Mouse (Mus musculus): Measurements from ENCODE around the gene Tbc1d13. TPM values are rescaled to one million over a fixed set of nuclear protein-coding genes. Genes with fewer than 3 reads are reported as not detected.

Gene Tbc1d13
- polyA plus RNA-seq (2017; shearing (Covaris generic)): 1 to 10 TPM; 6.8 to 6.9 TPM

GRCm38 (mm10) chr2:30133613-30134377, at the start of gene Tbc1d13:
Tbc1d13 (plus strand) TSS chr2:30133746.
- peak; percentile 92 for ATAC-seq

GRCm38 (mm10) chr2:30084113-30084512, 49.4 kb upstream of the Tbc1d13 start:
- ATAC-seq: no peak

DNA sequence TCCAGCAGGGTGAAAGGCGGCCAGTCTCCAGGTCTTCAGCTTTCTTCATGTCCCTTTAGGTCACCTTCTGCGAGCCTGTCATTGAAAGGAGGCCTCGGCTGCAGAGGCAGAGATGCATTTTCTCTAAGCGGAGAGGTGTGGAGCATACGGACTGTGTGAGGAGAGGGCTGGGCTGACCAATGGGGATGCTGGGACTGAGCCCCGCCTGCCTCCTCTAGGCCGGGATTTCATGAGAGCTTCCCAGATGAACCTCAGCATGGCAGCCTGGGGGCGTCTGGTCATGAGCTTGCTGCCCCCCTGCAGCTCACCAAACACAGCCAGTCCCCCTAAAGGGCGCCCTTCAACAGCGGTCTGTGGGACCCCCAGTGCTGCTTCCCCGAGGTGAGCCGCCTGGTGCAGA, 48.9 kb upstream of the Tbc1d13 start:
- no peak for ATAC-seq

GRCm38 (mm10) chr2:30087310-30087709, 46.2 kb upstream of the Tbc1d13 start:
- no peak for ATAC-seq

GRCm38 (mm10) chr2:30091521-30091920, 42.0 kb upstream of the Tbc1d13 start:
- ATAC-seq: no peak

DNA sequence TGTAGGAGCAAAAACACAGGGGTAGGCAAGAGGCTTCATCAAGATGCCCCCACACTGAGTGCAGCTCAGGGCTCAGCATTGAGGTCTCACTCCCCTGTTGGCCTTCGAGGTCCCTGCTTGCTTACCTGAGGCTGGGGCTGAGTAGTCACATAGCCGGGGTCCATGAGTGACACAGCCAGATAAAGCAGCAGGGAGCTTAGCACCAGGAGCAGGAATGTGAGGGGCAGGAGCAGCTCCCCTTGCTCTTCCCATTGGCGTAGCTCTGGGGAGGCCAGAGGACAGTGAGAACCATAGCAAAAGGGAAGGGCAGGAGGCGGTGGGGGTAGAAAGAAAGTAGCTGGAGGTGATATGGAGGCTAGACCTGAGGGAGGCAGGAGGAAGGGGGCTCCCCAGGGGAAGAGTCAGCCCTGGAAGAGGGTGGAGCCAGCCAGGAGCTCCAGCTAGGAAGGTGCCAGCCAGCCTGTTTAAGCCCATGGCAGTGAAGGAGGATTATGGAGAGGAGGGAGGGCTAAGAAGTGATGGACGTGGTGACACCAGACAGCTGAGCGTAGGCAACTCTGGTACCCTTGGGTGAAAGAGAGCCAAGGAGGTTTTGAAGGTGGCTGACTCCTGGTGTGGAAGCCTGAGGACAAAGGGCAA, 41.1 kb upstream of the Tbc1d13 start:
- no peak for ATAC-seq

GRCm38 (mm10) chr2:30093471-30094207, 39.9 kb upstream of the Tbc1d13 start, which contains the start of gene Zdhhc12:
Zdhhc12 (minus strand) TSS chr2:30093648.
- peak; percentile 97 for ATAC-seq

GRCm38 (mm10) chr2:30094208-30094588, 39.3 kb upstream of the Tbc1d13 start:
- no peak for ATAC-seq

GRCm38 (mm10) chr2:30095882-30096527, 37.5 kb upstream of the Tbc1d13 start:
- ATAC-seq: no peak

DNA sequence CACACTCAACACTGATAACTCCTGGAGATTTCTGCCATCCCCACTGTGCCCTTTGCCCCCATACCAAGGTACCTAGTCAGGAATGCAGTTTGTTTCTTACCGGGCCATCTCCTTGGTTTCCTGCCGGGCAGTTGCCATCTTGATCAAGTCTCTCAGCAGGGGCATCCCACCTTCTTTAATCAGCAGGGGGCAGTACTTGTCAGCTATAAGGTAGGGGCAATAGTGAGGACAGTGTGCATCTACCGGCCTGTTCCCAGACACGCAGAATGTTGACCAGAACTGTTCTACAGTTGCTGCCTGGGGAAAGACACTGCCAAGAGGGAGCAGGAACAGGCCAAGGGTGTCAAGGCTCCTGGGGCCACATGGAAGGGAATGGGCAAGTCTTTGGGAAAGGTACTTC, 33.3 kb upstream of the Tbc1d13 start:
- ATAC-seq: no peak

DNA sequence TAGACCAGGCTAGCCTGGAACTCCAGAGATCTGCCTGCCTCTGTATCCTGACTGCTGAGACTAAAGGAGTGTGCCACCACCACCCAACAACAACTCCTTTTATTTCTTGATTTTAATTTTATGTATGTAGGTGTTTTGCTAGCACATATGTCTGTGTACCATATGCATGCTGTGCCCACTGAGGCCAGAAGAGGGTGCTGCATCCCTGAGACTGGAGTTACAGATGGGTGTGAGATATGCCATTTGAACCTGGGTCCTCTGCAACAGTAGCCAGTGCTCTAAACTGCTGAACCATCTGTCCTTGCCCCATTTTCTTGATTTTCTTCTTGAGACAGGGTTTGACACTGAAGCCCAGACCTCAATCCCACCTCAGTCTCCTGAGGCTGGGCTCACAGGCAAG, 27.2 kb upstream of the Tbc1d13 start:
- peak; percentile 66 for ATAC-seq

DNA sequence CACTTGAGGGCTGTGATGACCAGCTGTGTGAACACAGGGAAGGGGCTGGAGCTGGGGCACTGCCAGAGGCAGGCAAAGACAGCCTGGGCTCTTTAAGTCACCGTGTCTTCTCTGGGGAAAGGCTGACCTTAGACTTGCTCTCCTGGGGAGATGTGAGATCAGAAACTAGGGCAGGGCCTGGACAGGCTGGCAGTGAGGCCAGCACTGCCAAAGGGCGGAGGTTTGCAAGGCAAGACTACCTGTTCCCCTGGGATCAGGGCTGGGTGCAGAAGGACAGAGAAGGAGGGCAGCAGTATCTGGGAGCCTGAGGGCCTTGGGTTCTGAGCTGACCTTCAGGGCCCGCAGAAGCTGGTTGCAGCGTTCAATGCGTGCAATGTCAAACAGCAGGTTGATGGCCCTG, 25.9 kb upstream of the Tbc1d13 start:
- no peak for ATAC-seq

DNA sequence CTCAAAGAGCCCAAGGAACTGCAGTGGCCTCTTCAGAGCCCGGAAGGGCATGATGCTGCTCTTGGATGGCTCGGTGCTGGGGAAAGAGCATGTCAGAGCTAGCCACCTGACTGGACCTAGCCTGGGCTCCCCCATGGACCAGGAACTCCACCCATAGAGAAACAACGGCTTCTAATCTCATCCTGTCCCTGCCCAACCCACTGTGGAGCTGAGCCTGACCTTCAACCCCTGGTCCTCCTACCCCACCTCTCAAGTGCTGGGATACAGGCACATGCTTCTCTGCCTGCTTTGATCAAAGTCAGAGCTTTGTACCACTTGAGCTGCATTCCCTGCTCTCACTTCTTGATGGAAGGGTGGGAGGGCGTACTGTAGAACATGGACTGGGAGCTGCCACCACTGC, 25.3 kb upstream of the Tbc1d13 start:
- no peak for ATAC-seq

- ATAC-seq: no peak
Measured at GRCm38 (mm10) chr2:30111500-30111899, 22.0 kb upstream of the Tbc1d13 start.

- no peak for ATAC-seq
Measured at GRCm38 (mm10) chr2:30112564-30112963, 21.0 kb upstream of the Tbc1d13 start.

DNA sequence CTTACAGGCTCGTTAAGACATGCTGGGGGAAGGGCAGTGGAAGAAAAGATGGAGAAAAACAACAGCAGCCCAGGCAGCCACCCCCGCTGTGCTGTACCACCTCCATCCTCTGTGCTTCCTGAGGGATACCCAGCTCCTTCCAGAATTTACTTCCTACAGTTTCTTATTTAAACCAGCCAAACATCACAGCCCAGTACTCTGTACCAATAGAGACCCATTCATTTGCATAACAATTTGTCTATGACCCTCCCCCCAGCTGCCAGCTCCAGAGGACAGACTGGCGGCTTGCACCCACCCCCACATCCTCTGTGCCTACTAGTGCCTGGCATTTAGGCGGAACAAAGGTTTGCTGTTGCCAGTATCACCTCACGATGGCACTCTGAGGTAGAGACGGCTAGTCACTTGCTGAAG, 13.9 kb upstream of the Tbc1d13 start:
- ATAC-seq: peak; percentile 56

- ATAC-seq: no peak
Measured at GRCm38 (mm10) chr2:30120269-30120668, 13.3 kb upstream of the Tbc1d13 start.

- no peak for ATAC-seq
Measured at GRCm38 (mm10) chr2:30122766-30123165, 10.8 kb upstream of the Tbc1d13 start.

DNA sequence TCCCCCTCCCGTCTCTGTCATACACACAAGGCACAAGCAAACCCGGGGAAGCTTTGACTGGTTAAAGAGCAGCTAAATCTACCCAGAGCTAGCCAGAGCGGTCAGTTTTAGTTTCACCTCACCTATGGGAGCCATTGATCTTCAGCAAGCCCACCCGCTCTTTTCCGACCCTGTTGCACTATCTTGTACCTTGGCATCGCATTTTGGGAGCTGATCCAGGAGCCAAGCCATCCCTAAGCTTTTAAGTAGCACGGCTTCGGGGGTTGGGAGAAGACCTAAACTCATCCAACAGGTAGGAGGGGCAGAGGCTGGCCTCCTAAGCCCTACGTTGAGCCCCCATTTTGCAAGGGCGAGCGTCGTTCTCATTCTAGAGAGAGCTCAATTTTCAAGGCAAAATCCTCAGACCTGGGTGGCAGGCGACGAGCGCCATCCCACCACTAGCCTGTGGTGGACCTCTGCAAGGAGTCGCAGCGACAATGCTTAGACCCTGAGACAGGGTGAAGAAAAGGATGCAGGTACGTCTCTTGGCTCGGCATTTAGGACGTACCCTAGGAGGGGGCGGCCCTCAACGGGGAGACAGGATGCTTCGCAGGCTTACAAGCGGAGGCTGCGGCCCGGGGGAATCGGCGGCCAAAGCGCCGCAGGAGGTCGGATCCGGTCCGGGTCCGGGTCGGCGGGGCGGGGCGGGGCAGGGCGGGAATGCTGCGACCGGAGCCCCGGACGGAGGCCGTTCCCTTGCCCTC, 9.6 kb upstream of the Tbc1d13 start:
- peak; percentile 38 for ATAC-seq

GRCm38 (mm10) chr2:30124472-30125274, 8.9 kb upstream of the Tbc1d13 start, which contains the start of gene Zer1:
Zer1 (minus strand) TSS chr2:30124585.
- ATAC-seq: peak; percentile 76

- ATAC-seq: no peak
Measured at GRCm38 (mm10) chr2:30128789-30129188, 4.8 kb upstream of the Tbc1d13 start.

Measured in activated CD4-positive, CD25-positive, alpha-beta regulatory T cell, adult 4 months (primary cell).